Mouse (Mus musculus) embryonic facial prominence, embryonic 15.5 days (tissue): ENCODE results near the gene Rnf39. TPM values are rescaled to one million over a fixed set of nuclear protein-coding genes. Genes with fewer than 3 reads are reported as not detected.

Experiments
- ATAC-seq: fragments of 200-750 bp; cut with Nextera tagmentation; 2 replicates; pipeline ENCODE4 v1.8.0; 2017; ENCODE audit warnings: low read depth, moderate TSS enrichment; ENCODE audit not compliant: insufficient number of reproducible peaks, low FRiP score, low TSS enrichment
- H3K27ac ChIP-seq: fragments of 300-500 bp; sonication (generic); replicated peaks from 2 replicates; pipeline ENCODE4 v1.5.1; 2015; ENCODE audit warnings: mild to moderate bottlenecking, inconsistent platforms
- H3K27me3 ChIP-seq: fragments of 300-500 bp; sonication (generic); 2 replicates; pipeline ENCODE4 v1.6.1; 2015; ENCODE audit warnings: inconsistent platforms
- H3K36me3 ChIP-seq: fragments of 300-500 bp; sonication (generic); 2 replicates; pipeline ENCODE4 v1.6.1; 2015; ENCODE audit warnings: mild to moderate bottlenecking, inconsistent platforms
- H3K4me1 ChIP-seq: fragments of 300-500 bp; sonication (generic); 2 replicates; pipeline ENCODE4 v1.6.1; 2015; ENCODE audit warnings: inconsistent platforms
- H3K4me2 ChIP-seq: fragments of 300-500 bp; sonication (generic); replicated peaks from 2 replicates; pipeline ENCODE4 v1.6.1; 2015; ENCODE audit warnings: mild to moderate bottlenecking, inconsistent platforms
- H3K4me3 ChIP-seq: fragments of 300-500 bp; sonication (generic); replicated peaks from 2 replicates; pipeline ENCODE4 v1.5.1; 2015; ENCODE audit warnings: mild to moderate bottlenecking, inconsistent platforms
- H3K9ac ChIP-seq: fragments of 300-500 bp; sonication (generic); 2 replicates; pipeline ENCODE4 v1.6.1; 2015; ENCODE audit warnings: inconsistent platforms
- H3K9me3 ChIP-seq: fragments of 300-500 bp; sonication (generic); replicated peaks from 2 replicates; pipeline ENCODE4 v1.6.1; 2016; ENCODE audit warnings: inconsistent platforms
- WGBS: fragments of 180-500 bp; shearing (Covaris S2); methylation state at CpG from one replicate; pipeline ENCODE4 v1.1.7; 2015; 5-methylcytosine and 5-hydroxymethylcytosine counted together
- polyA plus RNA-seq: library from polyadenylated mRNA; unstranded; fragments of >200 nt; fragmentation: Nextera tagmentation; extraction: Ambion mirVana; gene quantifications from 2 replicates; pipeline ENCODE4 v1.2.1, GENCODE M21; 2015

Rnf39 gene
- polyA plus RNA-seq, 1 experiment from 2014 or later = 9.4 TPM

DNA sequence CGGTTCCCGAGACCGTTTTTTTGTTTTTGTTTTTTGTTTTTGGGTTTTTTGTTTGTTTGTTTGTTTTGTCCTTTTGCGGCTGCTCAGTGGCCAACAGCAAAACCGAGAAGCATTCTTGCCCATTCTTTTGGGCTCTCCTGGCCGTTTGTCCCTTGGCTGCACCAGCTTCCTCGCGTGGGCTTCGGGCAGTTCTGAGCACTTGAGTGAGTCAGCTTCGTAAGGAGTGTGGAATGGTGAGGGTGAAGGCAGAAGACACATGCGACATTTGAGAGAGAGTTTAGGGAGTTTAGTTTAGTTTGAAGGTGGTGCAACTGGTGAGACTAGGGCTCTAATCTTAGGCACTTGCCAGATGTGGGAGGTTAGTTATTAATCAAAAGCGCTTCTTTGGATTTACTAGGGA is 16.2 kb downstream of the Rnf39 start:
- no peak for ATAC-seq
- peaks cover 11% of the 10 kb centered on the region for H3K4me1 ChIP-seq
- H3K9me3 ChIP-seq = no peaks in the 10 kb centered on the region
- H3K4me2 ChIP-seq = peak overlapping the region; percentile 62
- peak overlapping the region; percentile 86 for H3K27ac ChIP-seq
- H3K27me3 ChIP-seq = no peaks in the 10 kb centered on the region
- peak overlapping the region; percentile 66 for H3K9ac ChIP-seq
- H3K4me3 ChIP-seq = peak overlapping the region; percentile 76
- H3K36me3 ChIP-seq = peaks cover 15% of the 10 kb centered on the region
- WGBS = 10% methylated on average over 12 of the region's 12 CpGs

DNA sequence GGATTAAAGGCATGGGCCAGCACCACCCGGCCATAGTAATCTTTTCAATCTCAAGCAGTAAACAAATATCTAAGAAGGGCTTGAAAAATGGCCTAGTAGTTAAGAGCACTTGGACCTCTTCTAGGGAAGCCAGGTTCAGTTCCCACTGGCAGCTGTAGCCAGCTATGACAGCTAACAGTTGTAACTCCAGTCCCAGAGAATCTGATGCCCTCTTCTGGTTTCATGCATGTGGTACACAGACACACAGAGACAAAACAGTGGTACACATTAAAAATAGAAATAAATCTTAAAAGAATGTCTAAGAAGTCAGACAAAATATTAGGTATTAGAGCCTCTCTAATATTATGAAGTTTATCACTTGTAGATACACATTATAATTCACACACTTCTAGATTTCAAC is 18.4 kb downstream of the Rnf39 start:
- Histone ChIP-seq H3K4me3 (no peak overlapping the region), H3K4me1 (peaks cover 11% of the 10 kb centered on the region), H3K9ac (no peak overlapping the region), H3K27me3 (no peaks in the 10 kb centered on the region), H3K27ac (no peak overlapping the region), H3K36me3 (peaks cover 3% of the 10 kb centered on the region; the same call in 1 of the 2 replicates), H3K9me3 (no peaks in the 10 kb centered on the region), H3K4me2 (no peak overlapping the region)
- 82% methylated on average over 1 of the region's 1 CpGs for WGBS
- ATAC-seq = no peak

DNA sequence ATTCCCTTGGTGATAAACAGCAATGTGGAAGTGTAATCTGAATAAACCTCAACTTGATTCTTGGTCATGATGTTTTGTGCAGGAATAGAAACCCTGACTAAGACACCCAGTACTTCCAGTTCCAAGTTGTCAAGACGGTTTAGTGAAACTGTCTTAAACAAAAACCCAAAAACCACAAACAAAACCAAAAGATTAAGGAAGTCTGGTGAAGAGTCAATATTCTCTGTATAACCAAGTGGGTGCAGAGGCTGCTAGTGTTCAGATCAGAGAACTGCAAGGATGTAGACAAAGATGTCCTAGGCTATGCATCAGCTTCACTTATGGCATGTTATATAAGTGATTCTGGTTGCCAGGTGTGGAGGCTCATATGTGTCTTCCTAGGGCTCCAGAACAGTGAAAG is 24.2 kb downstream of the Rnf39 start:
- Histone ChIP-seq H3K4me1 (no peaks in the 10 kb centered on the region), H3K27me3 (no peaks in the 10 kb centered on the region), H3K9me3 (no peaks in the 10 kb centered on the region), H3K9ac (no peak overlapping the region), H3K36me3 (no peaks in the 10 kb centered on the region), H3K27ac (no peak overlapping the region), H3K4me3 (no peak overlapping the region), H3K4me2 (no peak overlapping the region)
- no peak for ATAC-seq
- WGBS = 72% methylated on average over 1 of the region's 1 CpGs

DNA sequence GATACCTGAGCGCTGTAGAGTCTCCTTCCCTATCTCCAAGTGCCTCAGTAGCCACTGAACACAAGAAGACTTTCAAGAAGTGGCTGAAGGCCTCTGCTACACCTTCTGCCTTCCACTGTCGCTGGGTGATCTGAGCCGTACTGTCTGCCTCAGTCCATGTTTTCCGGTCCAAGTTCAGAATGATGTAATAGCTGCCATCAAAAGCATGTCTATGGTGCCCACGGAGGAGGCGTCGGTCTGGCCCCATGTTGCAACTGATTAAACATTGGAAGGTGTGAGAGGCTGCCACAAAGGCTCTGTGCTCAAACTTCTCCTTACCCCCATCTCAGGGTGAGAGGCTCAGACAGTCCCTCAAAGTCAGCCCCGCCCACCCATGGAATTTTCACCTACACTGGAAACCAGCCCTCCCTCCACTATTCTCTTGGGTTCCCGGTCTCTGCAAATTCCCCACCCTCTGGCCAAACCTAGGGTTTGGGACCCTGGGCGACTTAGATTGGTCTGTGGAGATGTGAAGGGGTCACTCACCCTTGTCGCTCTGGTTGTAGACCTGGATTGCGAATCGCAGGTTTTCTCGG is 27.7 kb downstream of the Rnf39 start:
- H3K4me2 ChIP-seq = no peak overlapping the region
- H3K4me1 ChIP-seq = no peaks in the 10 kb centered on the region
- no peak for ATAC-seq
- H3K27ac ChIP-seq = no peak overlapping the region
- H3K4me3 ChIP-seq = no peak overlapping the region
- H3K9me3 ChIP-seq = no peaks in the 10 kb centered on the region
- H3K27me3 ChIP-seq = no peaks in the 10 kb centered on the region
- H3K36me3 ChIP-seq = no peaks in the 10 kb centered on the region
- 84% methylated on average over 14 of the region's 14 CpGs for WGBS
- no peak overlapping the region for H3K9ac ChIP-seq

DNA sequence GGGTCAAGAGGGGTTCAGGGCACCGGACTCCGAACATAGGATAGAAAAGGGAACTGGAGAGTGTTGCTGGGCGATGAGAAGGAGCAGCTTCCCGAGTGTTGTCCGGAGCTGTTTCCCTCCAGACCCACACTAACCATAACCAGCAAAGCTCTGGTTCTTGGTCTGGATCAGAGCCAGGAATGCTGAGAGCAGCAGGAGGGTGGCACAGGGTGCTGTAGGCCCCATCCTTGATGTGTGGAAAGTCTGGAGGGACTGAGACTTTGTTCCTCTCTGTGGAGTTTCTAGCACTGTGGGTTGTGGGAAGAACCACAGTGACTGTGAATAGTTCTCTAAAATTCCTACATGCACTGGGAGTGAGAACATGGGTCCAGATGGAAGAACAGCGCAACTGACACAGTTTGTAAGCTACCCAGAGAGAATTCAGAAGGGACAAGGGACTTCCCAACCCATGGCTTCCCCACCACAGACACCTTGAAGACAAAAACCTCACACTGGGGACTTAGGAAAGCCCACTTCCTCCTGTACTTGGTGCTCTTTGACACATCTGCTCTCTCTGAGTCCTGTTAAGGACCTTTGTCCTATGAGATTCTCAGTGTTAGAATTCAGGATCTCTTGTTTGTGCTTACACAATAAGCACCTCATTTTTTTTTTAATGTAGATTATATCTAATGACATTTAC is 28.6 kb downstream of the Rnf39 start:
- Histone ChIP-seq H3K4me1 (no peaks in the 10 kb centered on the region), H3K9ac (no peak overlapping the region), H3K4me2 (no peak overlapping the region), H3K27me3 (no peaks in the 10 kb centered on the region), H3K36me3 (no peaks in the 10 kb centered on the region), H3K4me3 (no peak overlapping the region), H3K9me3 (no peaks in the 10 kb centered on the region), H3K27ac (no peak overlapping the region)
- ATAC-seq = no peak
- WGBS = 84% methylated on average over 6 of the region's 6 CpGs

DNA sequence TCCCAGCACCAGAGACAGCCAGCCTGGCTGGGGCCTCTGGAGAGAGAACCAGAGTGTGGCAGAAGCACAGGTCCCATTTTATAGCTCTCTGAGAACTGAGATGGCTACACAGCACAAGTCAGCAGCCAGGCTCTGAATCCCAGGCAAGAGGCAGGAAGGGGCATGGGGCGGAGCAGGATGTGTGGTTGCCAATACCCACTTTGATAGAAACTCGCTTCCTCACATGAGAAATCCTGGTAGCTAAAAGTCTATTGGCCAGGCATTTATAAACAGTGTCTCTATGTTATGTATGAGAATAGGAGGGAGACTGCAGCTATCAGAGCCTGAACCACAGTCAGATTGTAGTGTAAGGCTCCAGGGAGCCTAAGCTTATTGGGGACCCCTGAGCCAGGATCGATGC is 30.1 kb downstream of the Rnf39 start:
- WGBS = 80% methylated on average over 3 of the region's 3 CpGs
- no peak for ATAC-seq
- Histone ChIP-seq H3K4me3 (no peak overlapping the region), H3K36me3 (no peaks in the 10 kb centered on the region), H3K9ac (no peak overlapping the region), H3K27ac (no peak overlapping the region), H3K4me1 (no peaks in the 10 kb centered on the region), H3K4me2 (no peak overlapping the region), H3K9me3 (no peaks in the 10 kb centered on the region), H3K27me3 (no peaks in the 10 kb centered on the region)

DNA sequence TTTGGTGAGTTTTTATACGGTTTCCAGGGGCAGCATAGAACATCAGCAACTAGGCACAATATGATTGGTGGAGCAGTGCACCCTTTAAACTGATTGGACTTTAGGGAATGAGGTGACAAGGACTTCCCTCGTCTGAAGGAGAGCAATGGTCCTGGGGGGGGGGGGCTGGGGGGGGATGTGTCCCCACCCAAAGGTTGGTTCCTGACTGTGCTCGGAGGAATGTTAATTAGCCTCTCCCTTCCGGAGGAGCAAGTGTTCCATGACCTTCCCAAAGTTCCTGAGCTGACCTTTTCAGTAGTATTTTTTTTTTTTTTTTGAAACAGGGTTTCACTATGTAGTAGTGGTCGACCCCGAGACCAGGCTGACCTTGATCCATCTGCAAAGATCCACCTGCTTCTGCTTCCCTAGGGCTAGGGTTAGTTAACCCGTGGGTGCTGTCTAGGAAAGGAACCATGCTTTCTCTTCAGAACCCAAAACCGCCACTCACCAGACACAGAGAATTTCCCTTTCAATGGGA is 30.6 kb downstream of the Rnf39 start:
- Histone ChIP-seq H3K4me3 (no peak overlapping the region), H3K27me3 (no peaks in the 10 kb centered on the region), H3K9me3 (no peaks in the 10 kb centered on the region), H3K9ac (no peak overlapping the region), H3K4me2 (no peak overlapping the region), H3K36me3 (no peaks in the 10 kb centered on the region), H3K4me1 (no peaks in the 10 kb centered on the region), H3K27ac (no peak overlapping the region)
- 54% methylated on average over 8 of the region's 8 CpGs for WGBS
- ATAC-seq = no peak

DNA sequence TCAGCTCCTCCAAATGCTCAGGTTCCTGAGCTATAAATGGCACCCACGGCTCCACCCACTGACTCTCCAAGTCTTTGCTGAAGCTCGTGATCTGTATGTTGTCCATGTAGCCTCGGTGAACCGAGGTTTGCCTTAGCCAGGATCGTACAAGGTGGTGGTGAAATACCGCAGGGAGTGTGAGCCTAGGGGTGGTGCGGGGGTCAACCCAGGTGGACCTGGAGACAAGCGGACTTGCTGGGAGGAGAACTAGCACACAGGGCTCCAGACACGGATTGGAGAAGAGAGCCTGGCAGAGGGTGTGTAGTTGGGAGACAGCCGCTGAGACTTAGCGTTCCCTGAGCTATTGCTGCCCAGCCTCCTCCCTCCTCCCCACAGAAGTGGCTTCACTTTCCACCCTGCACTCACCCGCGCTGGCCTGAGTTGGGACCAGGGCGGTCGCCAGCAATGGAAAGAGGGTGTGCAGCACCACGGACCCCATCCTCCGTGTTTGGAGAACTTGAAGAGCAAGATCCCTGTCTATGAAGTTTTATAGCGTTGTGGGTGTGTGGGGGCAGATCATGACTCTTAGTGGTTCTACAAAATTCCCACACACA is 38.6 kb downstream of the Rnf39 start, which contains the start of gene 2410137M14Rik:
2410137M14Rik (minus strand) TSS at position 17 of the 593 bp plus-strand sequence.
- Histone ChIP-seq H3K27ac (no peak within 1 kb of the TSS), H3K36me3 (no peaks in the 10 kb centered on the region), H3K9me3 (no peaks in the 10 kb centered on the region), H3K4me1 (no peaks in the 10 kb centered on the region), H3K4me2 (peak within 1 kb of the TSS; percentile 37), H3K4me3 (peak within 1 kb of the TSS; percentile 13), H3K9ac (no peak within 1 kb of the TSS), H3K27me3 (no peaks in the 10 kb centered on the region)
- no peak for ATAC-seq
- 10% methylated on average over 18 of the region's 18 CpGs for WGBS

DNA sequence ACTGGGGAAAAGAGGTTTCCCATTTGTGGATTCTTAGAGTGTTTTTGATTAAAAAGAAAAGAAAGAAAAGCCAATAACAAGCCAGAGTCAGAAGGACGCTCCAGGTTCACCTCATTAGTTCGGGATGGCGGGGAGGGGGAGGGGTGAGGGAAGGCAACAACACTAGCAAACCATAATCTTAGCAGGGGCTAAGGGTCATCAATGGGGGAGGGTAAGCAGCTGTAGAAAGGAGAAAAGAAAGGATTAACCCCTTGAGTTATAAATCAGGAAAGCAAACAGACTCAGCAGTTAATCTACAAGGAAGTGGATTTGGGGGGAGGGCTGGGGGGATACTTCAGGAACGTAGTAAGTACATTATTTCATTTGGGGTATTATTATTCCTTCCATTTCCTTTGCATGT is 39.1 kb downstream of the Rnf39 start:
- ATAC-seq = no peak
- no peak overlapping the region for H3K9ac ChIP-seq
- H3K4me2 ChIP-seq = peak overlapping the region; percentile 37
- H3K27ac ChIP-seq = no peak overlapping the region
- peak overlapping the region; percentile 13; the same call in 1 of the 2 replicates for H3K4me3 ChIP-seq
- H3K9me3 ChIP-seq = no peaks in the 10 kb centered on the region
- no peaks in the 10 kb centered on the region for H3K36me3 ChIP-seq
- no peaks in the 10 kb centered on the region for H3K27me3 ChIP-seq
- no peaks in the 10 kb centered on the region for H3K4me1 ChIP-seq
- 6% methylated on average over 4 of the region's 4 CpGs for WGBS

DNA sequence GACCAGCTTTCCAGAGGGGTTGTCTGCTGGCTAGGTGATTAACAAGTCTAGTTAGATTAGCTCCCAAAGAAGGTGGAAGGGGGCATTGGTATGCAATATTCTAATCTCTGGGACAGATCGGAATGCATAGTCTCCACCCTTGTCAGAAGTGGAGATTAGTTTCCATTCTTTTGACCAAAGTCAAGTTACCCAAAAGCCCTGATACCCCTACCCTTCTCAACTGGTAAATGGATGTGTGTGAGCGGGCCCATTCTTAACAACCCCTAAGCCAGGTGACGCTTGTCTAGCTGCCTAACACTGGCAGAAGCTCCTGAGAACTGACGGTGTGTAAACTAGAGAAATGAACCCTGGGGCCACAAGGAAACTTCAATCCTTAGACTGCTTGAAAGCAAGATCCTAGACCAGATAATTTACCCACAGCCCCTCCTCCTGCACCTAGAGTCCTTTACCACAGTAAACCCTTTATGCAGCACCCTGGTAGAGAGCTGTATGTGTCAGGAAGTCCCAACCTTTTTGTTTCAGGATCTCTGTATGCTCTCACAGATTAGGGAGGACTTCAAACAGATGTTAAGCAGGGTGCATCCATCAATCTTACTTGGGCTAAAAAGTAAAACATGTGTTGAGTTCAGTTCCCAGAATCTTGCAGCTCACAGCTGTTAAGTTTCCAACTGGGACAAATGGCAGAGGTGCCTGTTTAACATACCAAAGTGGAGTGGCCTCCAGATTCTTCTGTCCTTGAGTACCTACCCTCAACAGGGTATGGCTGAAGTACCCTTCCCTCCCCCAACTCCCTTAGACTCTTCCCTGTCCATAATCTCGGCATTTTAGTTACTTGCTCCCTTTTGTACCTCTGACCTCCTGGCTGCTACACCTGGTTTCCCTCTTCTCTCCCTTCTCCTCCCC is 39.8 kb downstream of the Rnf39 start:
- no peak for ATAC-seq
- Histone ChIP-seq H3K27ac (no peak overlapping the region), H3K9me3 (no peaks in the 10 kb centered on the region), H3K4me1 (no peaks in the 10 kb centered on the region), H3K4me2 (no peak overlapping the region), H3K9ac (no peak overlapping the region), H3K36me3 (no peaks in the 10 kb centered on the region), H3K4me3 (no peak overlapping the region), H3K27me3 (peaks cover 6% of the 10 kb centered on the region)
- 31% methylated on average over 5 of the region's 5 CpGs for WGBS

DNA sequence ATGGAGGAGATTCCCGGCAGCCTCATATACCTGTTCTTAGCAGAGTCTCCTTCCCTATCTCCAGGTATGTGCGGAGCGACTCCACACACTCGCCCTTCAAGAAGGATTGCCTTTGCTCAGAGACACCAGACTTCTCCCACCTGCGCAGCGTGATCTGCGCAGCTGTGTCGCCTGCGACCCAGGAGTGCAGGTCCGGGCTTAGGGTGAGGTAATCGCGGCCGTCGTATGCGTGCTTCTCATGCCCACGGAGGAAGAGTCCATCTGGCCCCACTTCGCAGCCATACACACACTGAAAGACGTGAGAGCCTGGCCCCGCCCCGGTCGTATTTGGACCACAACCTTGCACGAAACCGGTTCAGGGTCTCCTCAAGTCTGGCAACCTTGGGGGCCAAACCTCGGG is 45.8 kb downstream of the Rnf39 start:
- Histone ChIP-seq H3K9ac (no peak overlapping the region), H3K36me3 (no peaks in the 10 kb centered on the region), H3K4me3 (peak overlapping the region; percentile 11; the same call in 1 of the 2 replicates), H3K4me1 (0 out of 2 replicates have a peak, but pooled peaks cover 4% of the 10 kb centered on the region), H3K9me3 (no peaks in the 10 kb centered on the region), H3K4me2 (peak overlapping the region; percentile 27; the same call in 1 of the 2 replicates), H3K27ac (no peak overlapping the region), H3K27me3 (peaks cover 27% of the 10 kb centered on the region)
- WGBS = 5% methylated on average over 24 of the region's 24 CpGs
- no peak for ATAC-seq
